Mouse (Mus musculus) C2C12 (cell line): ENCODE results near the gene Cst7.

Experiments
- CEBPB ChIP-seq: IDR thresholded peaks from one replicate; pipeline ENCODE4 v1.6.1; 2011; ENCODE audit warnings: low read depth, mild to moderate bottlenecking, control low read depth, moderate library complexity
- CTCF ChIP-seq: IDR thresholded peaks from one replicate; pipeline ENCODE4 v1.5.1; 2011; ENCODE audit not compliant: control insufficient read depth, insufficient read depth, insufficient read length
- FOSL1 ChIP-seq: IDR thresholded peaks from one replicate; pipeline ENCODE4 v1.8.0; 2011; ENCODE audit warnings: mild to moderate bottlenecking, low read length; ENCODE audit not compliant: poor library complexity, insufficient read depth, severe bottlenecking
- MAX ChIP-seq: IDR thresholded peaks from one replicate; pipeline ENCODE4 v1.6.1; 2011; ENCODE audit warnings: mild to moderate bottlenecking, control low read depth
- MYOD1 ChIP-seq: IDR thresholded peaks from one replicate; pipeline ENCODE4 v1.6.1; 2011; ENCODE audit warnings: low read depth; ENCODE audit not compliant: control insufficient read depth, insufficient read length
- MYOG ChIP-seq: IDR thresholded peaks from one replicate; pipeline ENCODE4 v1.6.1; 2011; ENCODE audit not compliant: control insufficient read depth, insufficient read length; ENCODE audit errors: extremely low read depth
- USF1 ChIP-seq: IDR thresholded peaks from one replicate; pipeline ENCODE4 v1.6.1; 2011; ENCODE audit warnings: low read depth, mild to moderate bottlenecking, control low read depth, moderate library complexity

DNA sequence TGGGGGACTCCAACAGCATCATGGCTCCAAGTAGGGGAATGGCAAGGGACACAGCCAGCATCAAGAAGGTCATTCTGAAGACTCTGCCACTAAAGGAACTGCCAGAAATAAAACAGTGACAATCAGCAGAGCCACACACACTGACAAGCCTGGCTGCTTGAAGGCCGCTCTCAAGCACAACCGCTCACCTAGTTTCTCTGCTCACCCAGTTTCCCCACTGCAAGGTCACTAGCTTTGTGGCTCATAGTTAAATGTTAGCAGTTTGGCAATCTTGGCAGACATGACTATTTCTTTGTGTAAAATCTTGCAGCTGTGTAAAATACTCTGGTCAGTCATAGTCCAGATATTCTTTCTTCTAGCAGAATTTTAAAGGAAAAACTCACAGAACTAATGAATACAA is 30.0 kb downstream of the Cst7 start:
- TF ChIP-seq CTCF (no peak), USF1 (no peak), CEBPB (no peak), MYOG (no peak), MAX (no peak), MYOD1 (no peak), FOSL1 (no peak)
